Mouse (Mus musculus): ENCODE measurements around the gene Spaca1. TPM values are rescaled to one million over a fixed set of nuclear protein-coding genes. Genes with fewer than 3 reads are reported as not detected.

Spaca1 gene
- polyA plus RNA-seq, 1 experiment from 2014 or later: 1.7 TPM

- no peak overlapping the region for H3K9ac ChIP-seq (ENCODE audit: low read length)
- WGBS: 61% methylated on average over 5 of the region's 5 CpGs
- ATAC-seq (ENCODE audit: low read depth): no peak
- no peak overlapping the region for H3K27ac ChIP-seq (ENCODE audit: low read length)
- no peaks in the 10 kb centered on the region for H3K4me1 ChIP-seq (replicated peaks; ENCODE audit: control insufficient read depth, insufficient read depth, low read length)
- H3K4me2 ChIP-seq (ENCODE audit: low read depth, low read length): no peak overlapping the region
- H3K4me3 ChIP-seq (ENCODE audit: low read length): no peak overlapping the region
- H3K36me3 ChIP-seq (ENCODE audit: control insufficient read depth, insufficient read depth, low read length): no peaks in the 10 kb centered on the region
- H3K9me3 ChIP-seq (ENCODE audit: control insufficient read depth, low read length): no peaks in the 10 kb centered on the region
- H3K27me3 ChIP-seq (ENCODE audit: control insufficient read depth, insufficient read depth, low read depth, low read length): no peaks in the 10 kb centered on the region
Measured at GRCm38 (mm10) chr4:33988466-33989089, 61.4 kb downstream of the Spaca1 start.

Other genes starting within 250 kb of the Spaca1 start
- gene Cnr1, start 125.6 kb downstream of the Spaca1 start, polyA plus RNA-seq (2015; fragmentation: Nextera tagmentation; extraction: Ambion mirVana): 0.46 and 0.69 TPM in 2 replicates